Mouse (Mus musculus) urinary bladder, postnatal 14 days (tissue): ENCODE measurements around the gene Nwd2.

Experiments
- DNase-seq: peaks from one replicate; pipeline ENCODE4 v3.0.0; 2021; ENCODE audit warnings: low spot score

Nwd2 gene

GRCm38 (mm10) chr5:63649070-63649532 lies at the start of gene Nwd2:
TSS of gene Nwd2 (plus strand) at chr5:63649102.
- no peak for DNase-seq

- DNase-seq = no peak
These were observed 41.5 kb upstream of the Nwd2 start for GRCm38 (mm10) chr5:63607447-63607846.

- DNase-seq = no peak
These were observed 31.9 kb upstream of the Nwd2 start for GRCm38 (mm10) chr5:63616792-63617668.

GRCm38 (mm10) chr5:63624123-63624522 lies 24.8 kb upstream of the Nwd2 start:
- no peak for DNase-seq

- no peak for DNase-seq
These were observed 20.9 kb upstream of the Nwd2 start for GRCm38 (mm10) chr5:63627832-63628530.

GRCm38 (mm10) chr5:63628531-63628871 lies 20.4 kb upstream of the Nwd2 start:
- no peak for DNase-seq

- DNase-seq = no peak
These were observed 14.3 kb upstream of the Nwd2 start for GRCm38 (mm10) chr5:63634636-63635035.

- no peak for DNase-seq
These were observed 715 bp upstream of the Nwd2 start for GRCm38 (mm10) chr5:63648187-63648586.

- DNase-seq = no peak
These were observed 897 bp downstream of the Nwd2 start for GRCm38 (mm10) chr5:63649533-63650464.

GRCm38 (mm10) chr5:63651813-63652212 lies 2.9 kb downstream of the Nwd2 start:
- DNase-seq = no peak

GRCm38 (mm10) chr5:63652705-63653104 lies 3.8 kb downstream of the Nwd2 start:
- DNase-seq = no peak

- no peak for DNase-seq
These were observed 18.0 kb downstream of the Nwd2 start for GRCm38 (mm10) chr5:63666884-63667283.

GRCm38 (mm10) chr5:63675934-63676333 lies 27.0 kb downstream of the Nwd2 start:
- no peak for DNase-seq

- no peak for DNase-seq
These were observed 40.2 kb downstream of the Nwd2 start for GRCm38 (mm10) chr5:63689084-63689483.

- no peak for DNase-seq
These were observed 47.9 kb downstream of the Nwd2 start for GRCm38 (mm10) chr5:63696784-63697183.

GRCm38 (mm10) chr5:63697196-63697595 lies 48.3 kb downstream of the Nwd2 start:
- no peak for DNase-seq

- DNase-seq = no peak
These were observed 80.1 kb downstream of the Nwd2 start for GRCm38 (mm10) chr5:63728955-63729354.

- DNase-seq = no peak
These were observed 86.6 kb downstream of the Nwd2 start for GRCm38 (mm10) chr5:63735521-63735920.

- no peak for DNase-seq
These were observed 94.5 kb downstream of the Nwd2 start for GRCm38 (mm10) chr5:63743426-63743825.

GRCm38 (mm10) chr5:63748299-63748698 lies 99.4 kb downstream of the Nwd2 start:
- no peak for DNase-seq

- DNase-seq = no peak
These were observed 99.9 kb downstream of the Nwd2 start for GRCm38 (mm10) chr5:63748759-63749158.

- DNase-seq = no peak
These were observed 106.3 kb downstream of the Nwd2 start for GRCm38 (mm10) chr5:63755092-63755761.
